Mouse (Mus musculus): ENCODE data around the gene Nmur1. TPM values are rescaled to one million over a fixed set of nuclear protein-coding genes. Genes with fewer than 3 reads are reported as not detected.
A peak's percentile ranks its signal among the peaks of the same experiment; 100 is the strongest.

Nmur1 gene
- polyA plus RNA-seq, 1 experiment from 2014 or later: 4.5 TPM

DNA sequence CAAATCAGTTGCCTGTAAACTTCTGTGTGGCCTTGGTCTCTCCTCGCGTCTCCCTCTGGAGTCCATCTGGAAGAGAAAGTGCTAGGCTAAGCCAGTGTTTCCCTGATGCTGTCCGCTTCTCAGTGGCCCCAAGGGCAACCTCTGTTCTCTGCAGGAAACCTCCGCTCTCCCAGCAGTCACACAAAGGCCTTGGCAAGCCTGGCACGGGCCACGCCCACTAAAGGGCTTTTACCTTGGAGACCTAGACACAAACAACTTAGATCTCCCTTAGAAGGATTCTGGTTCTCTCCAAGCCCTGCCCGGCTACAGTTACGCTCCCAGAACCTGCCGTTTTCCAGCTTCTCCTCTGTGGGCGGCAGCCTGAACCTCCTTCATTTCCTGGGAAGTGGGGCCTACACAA is 5.0 kb downstream of the Nmur1 start:
- no peak overlapping the region for H3K4me3 ChIP-seq (ENCODE audit: low read depth, low read length)
- no peaks in the 10 kb centered on the region for H3K27me3 ChIP-seq (replicated peaks; ENCODE audit: control insufficient read depth, insufficient read depth, low read length)
- no peaks in the 10 kb centered on the region for H3K36me3 ChIP-seq (ENCODE audit: control insufficient read depth, insufficient read depth)
- no peak; the same call in 1 of the 2 replicates for ATAC-seq
- H3K4me2 ChIP-seq (replicated peaks; ENCODE audit: low read depth): no peak overlapping the region
- no peak for TF ChIP-seq CTCF (IDR thresholded peaks at IDR 0.05; ENCODE audit: low read depth)
- no peak overlapping the region for H3K27ac ChIP-seq (ENCODE audit: low read depth, low read length)
- H3K9ac ChIP-seq (ENCODE audit: low read depth, low read length): no peak overlapping the region
- 43% methylated on average over 10 of the region's 10 CpGs for WGBS
- no peaks in the 10 kb centered on the region for H3K9me3 ChIP-seq (ENCODE audit: control insufficient read depth)
- no peaks in the 10 kb centered on the region for H3K4me1 ChIP-seq (replicated peaks; ENCODE audit: control insufficient read depth, insufficient read depth, low read length)

DNA sequence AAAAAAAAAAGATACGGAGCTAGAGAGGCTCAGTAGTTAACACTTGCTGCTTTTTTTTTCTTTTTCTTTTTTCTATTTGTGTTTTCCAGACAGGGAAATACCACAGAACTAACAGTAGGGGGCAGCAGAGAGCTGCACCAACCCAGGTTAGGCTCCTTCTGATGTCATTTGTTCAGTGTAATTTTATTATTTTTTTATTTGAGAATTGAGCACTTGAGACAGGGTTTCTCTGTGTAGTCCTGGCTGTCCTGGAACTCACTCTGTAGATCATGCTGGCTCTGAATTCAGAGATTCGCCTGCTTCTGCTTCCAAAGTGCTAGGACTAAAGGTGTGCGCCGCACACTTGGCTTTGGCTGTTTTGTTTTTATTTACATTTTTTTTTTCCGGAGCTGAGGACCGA is 9.7 kb downstream of the Nmur1 start:
- Histone ChIP-seq H3K4me2 (replicated peaks; ENCODE audit: low read depth) (no peak overlapping the region), H3K9ac (ENCODE audit: low read depth, low read length) (no peak overlapping the region), H3K27me3 (replicated peaks; ENCODE audit: control insufficient read depth, insufficient read depth, low read length) (no peaks in the 10 kb centered on the region), H3K4me1 (replicated peaks; ENCODE audit: control insufficient read depth, insufficient read depth, low read length) (no peaks in the 10 kb centered on the region), H3K9me3 (ENCODE audit: control insufficient read depth) (no peaks in the 10 kb centered on the region), H3K36me3 (ENCODE audit: control insufficient read depth, insufficient read depth) (no peaks in the 10 kb centered on the region), H3K4me3 (ENCODE audit: low read depth, low read length) (no peak overlapping the region), H3K27ac (ENCODE audit: low read depth, low read length) (no peak overlapping the region)
- TF ChIP-seq CTCF (IDR thresholded peaks at IDR 0.05; ENCODE audit: low read depth): peak; percentile 78
- ATAC-seq: no peak
- 68% methylated on average over 6 of the region's 6 CpGs for WGBS

DNA sequence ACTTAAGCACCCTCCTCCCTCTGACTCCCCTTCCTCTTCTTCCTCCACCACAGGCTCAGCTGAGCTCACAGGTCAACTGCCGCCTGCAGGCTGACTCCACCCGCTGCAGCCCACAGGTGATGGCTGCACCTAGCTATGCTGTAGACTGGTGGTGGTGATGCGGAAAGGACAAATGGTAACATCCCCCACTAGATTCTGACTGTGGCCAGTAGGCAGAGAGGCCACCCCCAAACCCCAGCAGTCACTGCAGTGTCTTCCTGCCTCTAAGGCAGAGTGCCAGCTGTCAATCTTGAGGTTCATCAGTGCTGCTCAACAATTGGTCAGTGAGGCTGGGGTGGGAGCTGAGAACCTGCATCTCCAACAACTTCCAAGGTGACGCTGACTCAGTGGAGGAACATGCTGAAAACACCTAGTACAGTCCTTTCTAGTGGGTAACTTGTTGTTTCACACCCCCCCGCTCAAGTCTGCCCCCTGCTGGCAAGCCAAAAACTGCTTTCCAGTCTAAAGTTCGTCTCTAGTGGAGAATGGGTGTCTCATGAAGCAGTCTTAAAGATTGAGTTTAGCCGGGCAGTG is 10.3 kb downstream of the Nmur1 start:
- Histone ChIP-seq H3K4me3 (ENCODE audit: low read depth, low read length) (no peak overlapping the region), H3K4me1 (replicated peaks; ENCODE audit: control insufficient read depth, insufficient read depth, low read length) (no peaks in the 10 kb centered on the region), H3K27me3 (replicated peaks; ENCODE audit: control insufficient read depth, insufficient read depth, low read length) (no peaks in the 10 kb centered on the region), H3K9ac (ENCODE audit: low read depth, low read length) (no peak overlapping the region), H3K4me2 (replicated peaks; ENCODE audit: low read depth) (no peak overlapping the region), H3K36me3 (ENCODE audit: control insufficient read depth, insufficient read depth) (no peaks in the 10 kb centered on the region), H3K27ac (ENCODE audit: low read depth, low read length) (no peak overlapping the region), H3K9me3 (ENCODE audit: control insufficient read depth) (no peaks in the 10 kb centered on the region)
- 64% methylated on average over 7 of the region's 7 CpGs for WGBS
- peak; percentile 66 for TF ChIP-seq CTCF (IDR thresholded peaks at IDR 0.05; ENCODE audit: low read depth)
- 0 out of 2 replicates have a peak, but pooled peaks have one; percentile 20 for ATAC-seq

DNA sequence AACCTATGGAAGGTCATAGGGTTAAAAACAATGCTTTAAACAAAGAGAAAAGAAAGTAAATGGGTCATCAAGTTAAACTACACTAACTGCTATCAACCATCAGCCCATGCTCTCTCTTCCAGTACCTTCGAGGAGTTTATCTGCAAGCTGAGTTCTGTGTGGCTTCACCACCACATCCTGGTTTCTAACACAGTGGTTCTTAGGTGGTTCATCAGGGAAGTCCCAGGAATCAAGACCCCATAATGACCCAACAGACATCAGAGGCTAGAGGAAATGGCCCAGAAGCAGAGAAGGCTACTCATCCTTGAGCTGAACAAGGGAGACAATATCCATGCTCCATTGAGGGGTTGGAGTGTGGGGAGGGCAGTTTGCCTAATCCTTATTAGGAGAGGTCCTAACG is 10.9 kb downstream of the Nmur1 start:
- H3K27me3 ChIP-seq (replicated peaks; ENCODE audit: control insufficient read depth, insufficient read depth, low read length): no peaks in the 10 kb centered on the region
- H3K4me1 ChIP-seq (replicated peaks; ENCODE audit: control insufficient read depth, insufficient read depth, low read length): no peaks in the 10 kb centered on the region
- 62% methylated on average over 2 of the region's 2 CpGs for WGBS
- no peak overlapping the region for H3K4me2 ChIP-seq (replicated peaks; ENCODE audit: low read depth)
- no peak for ATAC-seq
- no peak overlapping the region for H3K9ac ChIP-seq (ENCODE audit: low read depth, low read length)
- H3K36me3 ChIP-seq (ENCODE audit: control insufficient read depth, insufficient read depth): no peaks in the 10 kb centered on the region
- no peak overlapping the region for H3K4me3 ChIP-seq (ENCODE audit: low read depth, low read length)
- no peak overlapping the region for H3K27ac ChIP-seq (ENCODE audit: low read depth, low read length)
- H3K9me3 ChIP-seq (ENCODE audit: control insufficient read depth): no peaks in the 10 kb centered on the region
- no peak for TF ChIP-seq CTCF (IDR thresholded peaks at IDR 0.05; ENCODE audit: low read depth)

DNA sequence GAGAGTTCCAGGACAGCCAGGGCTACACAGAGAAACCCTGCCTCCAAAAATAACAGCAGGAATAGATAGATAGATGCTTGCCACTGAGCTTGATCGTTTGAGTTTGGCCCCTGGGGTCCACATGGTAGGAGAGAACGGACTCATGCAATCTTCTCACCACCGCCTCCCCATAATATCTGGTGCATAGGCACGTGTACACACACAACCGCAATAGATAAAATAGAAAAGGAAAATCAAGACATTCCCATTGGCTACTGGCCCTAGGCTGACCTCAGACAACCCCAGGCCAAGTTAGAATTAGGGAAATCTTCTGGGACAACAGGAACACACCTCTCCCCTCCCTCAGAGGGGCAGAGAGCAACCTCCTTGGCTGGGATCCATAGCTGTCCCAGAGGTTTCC is 11.3 kb downstream of the Nmur1 start:
- TF ChIP-seq CTCF (IDR thresholded peaks at IDR 0.05; ENCODE audit: low read depth): no peak
- H3K4me2 ChIP-seq (replicated peaks; ENCODE audit: low read depth): no peak overlapping the region
- no peak overlapping the region for H3K9ac ChIP-seq (ENCODE audit: low read depth, low read length)
- ATAC-seq: no peak
- H3K4me1 ChIP-seq (replicated peaks; ENCODE audit: control insufficient read depth, insufficient read depth, low read length): no peaks in the 10 kb centered on the region
- no peaks in the 10 kb centered on the region for H3K9me3 ChIP-seq (ENCODE audit: control insufficient read depth)
- no peak overlapping the region for H3K4me3 ChIP-seq (ENCODE audit: low read depth, low read length)
- H3K27ac ChIP-seq (ENCODE audit: low read depth, low read length): no peak overlapping the region
- no peaks in the 10 kb centered on the region for H3K36me3 ChIP-seq (ENCODE audit: control insufficient read depth, insufficient read depth)
- 78% methylated on average over 5 of the region's 5 CpGs for WGBS
- no peaks in the 10 kb centered on the region for H3K27me3 ChIP-seq (replicated peaks; ENCODE audit: control insufficient read depth, insufficient read depth, low read length)

DNA sequence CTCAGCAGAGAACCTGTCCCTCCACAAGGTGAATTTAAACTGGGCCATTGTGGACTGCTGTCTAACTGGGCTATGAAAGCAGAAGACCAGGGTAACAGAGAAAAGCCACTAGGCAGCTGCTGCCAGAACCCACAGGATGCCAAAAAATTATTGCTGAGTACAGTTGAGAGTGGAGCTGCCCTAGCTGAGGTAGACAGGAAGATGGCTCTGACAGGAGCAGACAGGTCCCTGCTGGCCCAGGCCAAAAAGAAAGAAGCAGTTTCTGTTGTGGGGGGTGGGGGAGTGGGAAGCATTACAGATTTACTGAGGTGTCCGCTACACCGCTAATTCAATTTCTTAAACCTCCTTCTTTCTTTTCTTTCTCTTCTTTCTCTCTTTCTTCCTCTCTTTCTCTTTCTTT is 16.6 kb downstream of the Nmur1 start:
- WGBS: 94% methylated on average over 2 of the region's 2 CpGs

DNA sequence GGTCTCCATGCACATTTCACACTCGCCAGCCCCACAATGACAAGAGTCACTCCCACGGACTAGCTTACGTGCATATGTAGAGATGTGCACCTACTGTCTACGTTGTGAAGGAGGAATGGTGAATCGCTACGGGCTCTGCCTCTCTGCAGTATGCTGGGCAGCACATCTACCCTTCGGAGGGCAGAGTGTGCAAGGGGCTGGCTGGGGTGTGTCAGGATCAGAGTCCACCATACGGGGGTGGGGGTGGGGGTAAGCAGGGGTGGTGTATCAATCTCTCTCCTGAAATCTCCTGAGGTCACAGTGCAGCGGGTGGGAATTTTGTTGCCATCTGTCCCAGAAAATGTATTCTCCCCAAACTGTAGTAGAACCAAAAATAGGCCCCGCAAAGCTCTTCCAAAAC is 17.5 kb downstream of the Nmur1 start:
- WGBS: 61% methylated on average over 10 of the region's 10 CpGs
- TF ChIP-seq CTCF (IDR thresholded peaks at IDR 0.05; ENCODE audit: low read depth): no peak
- ATAC-seq: no peak
- H3K27me3 ChIP-seq (replicated peaks; ENCODE audit: control insufficient read depth, insufficient read depth, low read length): no peaks in the 10 kb centered on the region
- H3K9ac ChIP-seq (ENCODE audit: low read depth, low read length): no peak overlapping the region
- H3K27ac ChIP-seq (ENCODE audit: low read depth, low read length): no peak overlapping the region
- H3K4me3 ChIP-seq (ENCODE audit: low read depth, low read length): no peak overlapping the region
- no peaks in the 10 kb centered on the region for H3K36me3 ChIP-seq (ENCODE audit: control insufficient read depth, insufficient read depth)
- peaks cover 10% of the 10 kb centered on the region; the same call in 1 of the 2 replicates for H3K4me1 ChIP-seq (replicated peaks; ENCODE audit: control insufficient read depth, insufficient read depth, low read length)
- no peaks in the 10 kb centered on the region for H3K9me3 ChIP-seq (ENCODE audit: control insufficient read depth)
- no peak overlapping the region for H3K4me2 ChIP-seq (replicated peaks; ENCODE audit: low read depth)

More for the DNA sequence above, 16.6 kb downstream of the Nmur1 start:
- no peak for ATAC-seq
- H3K27me3 ChIP-seq (replicated peaks; ENCODE audit: control insufficient read depth, insufficient read depth, low read length): no peaks in the 10 kb centered on the region
- no peak overlapping the region for H3K9ac ChIP-seq (ENCODE audit: low read depth, low read length)
- H3K36me3 ChIP-seq (ENCODE audit: control insufficient read depth, insufficient read depth): no peaks in the 10 kb centered on the region
- H3K4me3 ChIP-seq (ENCODE audit: low read depth, low read length): no peak overlapping the region
- no peak for TF ChIP-seq CTCF (IDR thresholded peaks at IDR 0.05; ENCODE audit: low read depth)
- peaks cover 10% of the 10 kb centered on the region; the same call in 1 of the 2 replicates for H3K4me1 ChIP-seq (replicated peaks; ENCODE audit: control insufficient read depth, insufficient read depth, low read length)
- H3K27ac ChIP-seq (ENCODE audit: low read depth, low read length): no peak overlapping the region
- no peaks in the 10 kb centered on the region for H3K9me3 ChIP-seq (ENCODE audit: control insufficient read depth)
- H3K4me2 ChIP-seq (replicated peaks; ENCODE audit: low read depth): no peak overlapping the region
